Mouse (Mus musculus) megakaryocyte, adult 5-6 weeks (primary cell): ENCODE data around the gene Pyroxd2. TPM values are rescaled to one million over a fixed set of nuclear protein-coding genes. Genes with fewer than 3 reads are reported as not detected.

Source experiments
- ATAC-seq: 2 replicates; pipeline ENCODE4 v1.8.0; 2016; ENCODE audit warnings: mild to moderate bottlenecking, inconsistent platforms; ENCODE audit not compliant: poor library complexity, severe bottlenecking
- total RNA-seq, 2 experiments: library from RNA; stranded (forward) in 1 of 2; stranded (reverse) in 1 of 2; fragments of 153-499, 151-499 nt in 1 of 2; fragments of 221-1000, 200-1000 nt in 1 of 2; gene quantifications; 2 replicates each; pipeline versions ENCODE4 v1.2.3 to v1.2.4; 2015 to 2017

Gene Pyroxd2
- total RNA-seq, 2 experiments from 2014 or later = 0.40 to 0.98 TPM

GRCm38 (mm10) chr19:42746702-42747101 is 5.9 kb downstream of the Pyroxd2 start:
- ATAC-seq = no peak

- ATAC-seq = no peak
Measured at GRCm38 (mm10) chr19:42745869-42746224, 6.7 kb downstream of the Pyroxd2 start.

GRCm38 (mm10) chr19:42745084-42745868 is 7.3 kb downstream of the Pyroxd2 start:
- ATAC-seq = no peak

- ATAC-seq = peak; percentile 80
Measured at GRCm38 (mm10) chr19:42744162-42744586, 8.4 kb downstream of the Pyroxd2 start.

GRCm38 (mm10) chr19:42743261-42743660 is 9.3 kb downstream of the Pyroxd2 start:
- ATAC-seq = no peak

- ATAC-seq = no peak
Measured at GRCm38 (mm10) chr19:42741884-42742283, 10.7 kb downstream of the Pyroxd2 start.

GRCm38 (mm10) chr19:42740163-42740899 is 12.2 kb downstream of the Pyroxd2 start:
- no peak for ATAC-seq

GRCm38 (mm10) chr19:42739734-42740133 is 12.8 kb downstream of the Pyroxd2 start:
- ATAC-seq = no peak

GRCm38 (mm10) chr19:42737753-42738152 is 14.8 kb downstream of the Pyroxd2 start:
- no peak for ATAC-seq

- no peak for ATAC-seq
Measured at GRCm38 (mm10) chr19:42734982-42735381, 17.6 kb downstream of the Pyroxd2 start.

GRCm38 (mm10) chr19:42727424-42727823 is 25.2 kb downstream of the Pyroxd2 start:
- ATAC-seq = no peak

GRCm38 (mm10) chr19:42726766-42727165 is 25.8 kb downstream of the Pyroxd2 start:
- ATAC-seq = no peak

- no peak for ATAC-seq
Measured at GRCm38 (mm10) chr19:42725973-42726350, 26.6 kb downstream of the Pyroxd2 start.

- no peak for ATAC-seq
Measured at GRCm38 (mm10) chr19:42725056-42725972, 27.3 kb downstream of the Pyroxd2 start.

- no peak for ATAC-seq
Measured at GRCm38 (mm10) chr19:42723302-42723701, 29.3 kb downstream of the Pyroxd2 start.

- no peak for ATAC-seq
Measured at GRCm38 (mm10) chr19:42722500-42722899, 30.1 kb downstream of the Pyroxd2 start.

- ATAC-seq = no peak
Measured at GRCm38 (mm10) chr19:42718101-42718500, 34.5 kb downstream of the Pyroxd2 start.

GRCm38 (mm10) chr19:42717668-42718067 is 34.9 kb downstream of the Pyroxd2 start:
- no peak for ATAC-seq

- ATAC-seq = no peak
Measured at GRCm38 (mm10) chr19:42716507-42716906, 36.1 kb downstream of the Pyroxd2 start.

- ATAC-seq = no peak
Measured at GRCm38 (mm10) chr19:42713770-42714169, 38.8 kb downstream of the Pyroxd2 start.

- no peak for ATAC-seq
Measured at GRCm38 (mm10) chr19:42699426-42699825, 53.1 kb downstream of the Pyroxd2 start.
